Mouse (Mus musculus) kidney, postnatal 0 days (tissue): Measurements from ENCODE around the gene Rb1. TPM values are rescaled to one million over a fixed set of nuclear protein-coding genes. Genes with fewer than 3 reads are reported as not detected.

Experiments used
- ATAC-seq: fragments of 200-750 bp; cut with Nextera tagmentation; replicated peaks from 2 replicates; pipeline ENCODE4 v1.8.0; 2017; ENCODE audit warnings: low read depth, moderate number of reproducible peaks, moderate TSS enrichment, moderate library complexity; ENCODE audit not compliant: low FRiP score
- DNase-seq: peaks from one replicate; pipeline ENCODE4 v3.0.0-alpha.2; 2016; ENCODE audit warnings: low spot score
- H3K27ac ChIP-seq: fragments of 300-500 bp; sonication (generic); 2 replicates; pipeline ENCODE4 v1.5.1; 2014; ENCODE audit warnings: mild to moderate bottlenecking
- H3K27me3 ChIP-seq: fragments of 300-500 bp; sonication (generic); 2 replicates; pipeline ENCODE4 v1.6.1; 2014; ENCODE audit warnings: low read length, mixed read lengths; ENCODE audit not compliant: insufficient read depth
- H3K36me3 ChIP-seq: fragments of 300-500 bp; sonication (generic); 2 replicates; pipeline ENCODE4 v1.6.1; 2014; ENCODE audit warnings: low read length, mixed read lengths; ENCODE audit not compliant: insufficient read depth
- H3K4me1 ChIP-seq: fragments of 300-500 bp; sonication (generic); replicated peaks from 2 replicates; pipeline ENCODE4 v1.6.1; 2014; ENCODE audit warnings: antibody characterized with exemption, low read length, mixed read lengths; ENCODE audit not compliant: insufficient read depth
- H3K4me2 ChIP-seq: fragments of 300-500 bp; sonication (generic); 2 replicates; pipeline ENCODE4 v1.6.1; 2014; ENCODE audit warnings: mild to moderate bottlenecking, low read length, moderate library complexity, mixed read lengths
- H3K4me3 ChIP-seq: fragments of 300-500 bp; sonication (generic); replicated peaks from 2 replicates; pipeline ENCODE4 v1.5.1; 2014; ENCODE audit warnings: low read depth, low read length
- H3K9ac ChIP-seq: fragments of 300-500 bp; sonication (generic); 2 replicates; pipeline ENCODE4 v1.6.1; 2014; ENCODE audit warnings: low read depth, low read length
- H3K9me3 ChIP-seq: fragments of 300-500 bp; sonication (generic); replicated peaks from 2 replicates; pipeline ENCODE4 v1.6.1; 2016; ENCODE audit warnings: low read length, inconsistent platforms, mixed read lengths
- CTCF ChIP-seq: IDR thresholded peaks from 2 replicates; pipeline ENCODE4 v1.5.1; 2016; ENCODE audit warnings: antibody characterized with exemption, low read depth, mild to moderate bottlenecking, moderate library complexity
- WGBS: fragments of 180-500 bp; shearing (Covaris S2); extraction: QIAGEN DNeasy Blood & Tissue Kit; methylation state at CpG from one replicate; pipeline ENCODE4 v1.1.7; 2014; 5-methylcytosine and 5-hydroxymethylcytosine counted together
- polyA plus RNA-seq: library from polyadenylated mRNA; unstranded; fragments of >200 nt; fragmentation: Nextera tagmentation; extraction: Ambion mirVana; gene quantifications from 2 replicates; pipeline ENCODE4 v1.2.1, GENCODE M21; 2015

The Rb1 gene
- polyA plus RNA-seq, 1 experiment from 2014 or later: 26.6 TPM

GRCm38 (mm10) chr14:73351118-73351517 lies 25.5 kb upstream of the Rb1 start:
- peaks cover 5% of the 10 kb centered on the region; the same call in 1 of the 2 replicates for H3K4me1 ChIP-seq
- no peak overlapping the region for H3K9ac ChIP-seq
- H3K4me2 ChIP-seq: no peak overlapping the region
- TF ChIP-seq CTCF: no peak
- H3K36me3 ChIP-seq: peaks cover 9% of the 10 kb centered on the region; the same call in 1 of the 2 replicates
- H3K4me3 ChIP-seq: no peak overlapping the region
- no peaks in the 10 kb centered on the region for H3K27me3 ChIP-seq
- WGBS: 63% methylated on average over 5 of the region's 5 CpGs
- H3K9me3 ChIP-seq: no peaks in the 10 kb centered on the region
- DNase-seq (peak; percentile 47), ATAC-seq (peak; percentile 75)
- peak overlapping the region; percentile 74; the same call in 1 of the 2 replicates for H3K27ac ChIP-seq

GRCm38 (mm10) chr14:73350029-73350428 lies 24.4 kb upstream of the Rb1 start:
- no peaks in the 10 kb centered on the region for H3K9me3 ChIP-seq
- no peaks in the 10 kb centered on the region for H3K27me3 ChIP-seq
- H3K9ac ChIP-seq: no peak overlapping the region
- TF ChIP-seq CTCF: no peak
- ATAC-seq: no peak
- H3K4me1 ChIP-seq: peaks cover 5% of the 10 kb centered on the region; the same call in 1 of the 2 replicates
- WGBS: 63% methylated on average over 1 of the region's 1 CpGs
- H3K4me3 ChIP-seq: no peak overlapping the region
- DNase-seq: no peak
- H3K27ac ChIP-seq: no peak overlapping the region
- no peaks in the 10 kb centered on the region; the same call in 1 of the 2 replicates for H3K36me3 ChIP-seq
- H3K4me2 ChIP-seq: no peak overlapping the region

GRCm38 (mm10) chr14:73349061-73349670 lies 23.5 kb upstream of the Rb1 start:
- H3K4me1 ChIP-seq: peaks cover 5% of the 10 kb centered on the region; the same call in 1 of the 2 replicates
- H3K4me2 ChIP-seq: no peak overlapping the region
- DNase-seq: peak; percentile 19
- H3K9me3 ChIP-seq: no peaks in the 10 kb centered on the region
- TF ChIP-seq CTCF: no peak
- H3K27me3 ChIP-seq: no peaks in the 10 kb centered on the region
- H3K36me3 ChIP-seq: no peaks in the 10 kb centered on the region; the same call in 1 of the 2 replicates
- H3K27ac ChIP-seq: peak overlapping the region; percentile 68
- no peak overlapping the region for H3K9ac ChIP-seq
- no peak overlapping the region for H3K4me3 ChIP-seq
- 37% methylated on average over 7 of the region's 7 CpGs for WGBS
- no peak for ATAC-seq

- H3K4me2 ChIP-seq: no peak overlapping the region
- ATAC-seq (no peak), DNase-seq (peak; percentile 34)
- no peak overlapping the region for H3K4me3 ChIP-seq
- no peaks in the 10 kb centered on the region for H3K9me3 ChIP-seq
- H3K9ac ChIP-seq: no peak overlapping the region
- no peak for TF ChIP-seq CTCF
- WGBS: 53% methylated on average over 9 of the region's 9 CpGs
- H3K27ac ChIP-seq: no peak overlapping the region
- peaks cover 5% of the 10 kb centered on the region; the same call in 1 of the 2 replicates for H3K4me1 ChIP-seq
- no peaks in the 10 kb centered on the region for H3K27me3 ChIP-seq
- no peaks in the 10 kb centered on the region for H3K36me3 ChIP-seq
Measured at GRCm38 (mm10) chr14:73347302-73347701, 21.7 kb upstream of the Rb1 start.

GRCm38 (mm10) chr14:73345614-73346013 lies 20.0 kb upstream of the Rb1 start:
- no peak overlapping the region for H3K4me3 ChIP-seq
- H3K4me2 ChIP-seq: no peak overlapping the region
- no peaks in the 10 kb centered on the region for H3K27me3 ChIP-seq
- H3K27ac ChIP-seq: no peak overlapping the region
- H3K9ac ChIP-seq: no peak overlapping the region
- no peaks in the 10 kb centered on the region for H3K9me3 ChIP-seq
- ATAC-seq (no peak), DNase-seq (no peak)
- peaks cover 5% of the 10 kb centered on the region; the same call in 1 of the 2 replicates for H3K4me1 ChIP-seq
- H3K36me3 ChIP-seq: no peaks in the 10 kb centered on the region
- 92% methylated on average over 4 of the region's 4 CpGs for WGBS
- no peak; the same call in 1 of the 2 replicates for TF ChIP-seq CTCF

- Histone ChIP-seq H3K4me2 (no peak overlapping the region), H3K27ac (no peak overlapping the region), H3K9me3 (no peaks in the 10 kb centered on the region), H3K4me1 (no peaks in the 10 kb centered on the region), H3K9ac (no peak overlapping the region), H3K27me3 (no peaks in the 10 kb centered on the region), H3K36me3 (no peaks in the 10 kb centered on the region), H3K4me3 (no peak overlapping the region)
- no peak for TF ChIP-seq CTCF
- WGBS: 48% methylated on average over 6 of the region's 6 CpGs
- ATAC-seq (no peak), DNase-seq (no peak)
Measured at GRCm38 (mm10) chr14:73340051-73340755, 14.6 kb upstream of the Rb1 start.
